ENCODE assay signal across 9 mouse cellular contexts in genomic region chr15:101772080-101772710, GRCm38 (mm10). TPM values are rescaled to one million over a fixed set of nuclear protein-coding genes. Genes with fewer than 3 reads are reported as not detected.
A peak's percentile ranks its signal among the peaks of the same experiment; 100 is the strongest.
DNase-seq lines count a peak whose midpoint lies in the region; ATAC-seq and TF ChIP-seq lines count a peak whose summit lies in the region.
"Had no signal": no experiment of that assay in that cellular context is flagged by ENCODE, and none has a peak within 500 bp of the region (broad histone marks: within the 10 kb centered on the region; RNA-seq: fewer than 3 reads in every experiment).

No protein-coding gene starts in this region.

- WGBS in forebrain, postnatal 0 days: 76% methylated on average over 5 of the region's 5 CpGs

- TF ChIP-seq CTCF in forebrain, postnatal 0 days (IDR thresholded peaks at IDR 0.05; ENCODE audit: low read depth): peak; percentile 53

- ATAC-seq in forebrain, postnatal 0 days: peak; percentile 40; the same call in 1 of the 2 replicates
- no peak for ATAC-seq in cerebellum, adult (ENCODE audit: insufficient number of reproducible peaks, low FRiP score, low TSS enrichment)

- no peak overlapping the region for H3K4me2 ChIP-seq in forebrain, postnatal 0 days (ENCODE audit: low read depth)
- H3K4me2 ChIP-seq: limb, embryonic 13.5 days had no signal

- no peak overlapping the region for H3K9ac ChIP-seq in forebrain, postnatal 0 days
- H3K9ac ChIP-seq: limb, embryonic 13.5 days had no signal

- H3K27ac ChIP-seq in forebrain, postnatal 0 days (ENCODE audit: low read depth, low read length): no peak overlapping the region
- H3K27ac ChIP-seq: limb, embryonic 13.5 days had no signal

- no peaks in the 10 kb centered on the region for H3K9me3 ChIP-seq in forebrain, postnatal 0 days (ENCODE audit: low read length)
- H3K9me3 ChIP-seq: limb, embryonic 13.5 days had no signal

- DNase-seq in heart, postnatal 10 days: peak; percentile 5 to 31
- no peak for DNase-seq in heart, adult 8-10 months (ENCODE audit: low spot score)
- DNase-seq in urinary bladder, postnatal 36 days (ENCODE audit: low spot score in 2 of 2): peak; percentile 28 to 37
- no peak for DNase-seq in urinary bladder, postnatal 4 days (ENCODE audit: low spot score in 2 of 2)
- peak; percentile 31 for DNase-seq in forebrain, postnatal 0 days
- DNase-seq in lung, postnatal 36 days: peak; percentile 17
- no peak for DNase-seq in spleen, adult 18-20 months

- intact Hi-C loops in heart, postnatal 10 days (cut with DNase I): loop anchor here (1.0 to 5.0 kb wide), 5 partner anchors 201 to 433 kb away; no protein-coding TSS in a partner anchor

- H3K4me3 ChIP-seq in forebrain, postnatal 0 days (ENCODE audit: low read depth, low read length): no peak overlapping the region
- H3K4me3 ChIP-seq: limb, embryonic 13.5 days had no signal

- no peaks in the 10 kb centered on the region for H3K27me3 ChIP-seq in forebrain, postnatal 0 days (ENCODE audit: insufficient read depth, low read length)

- H3K36me3 ChIP-seq in forebrain, postnatal 0 days (ENCODE audit: insufficient read depth): no peaks in the 10 kb centered on the region
- H3K36me3 ChIP-seq: limb, embryonic 13.5 days had no signal

- no peaks in the 10 kb centered on the region for H3K4me1 ChIP-seq in forebrain, postnatal 0 days (ENCODE audit: insufficient read depth)
- H3K4me1 ChIP-seq: limb, embryonic 13.5 days had no signal

RNA-seq across cellular contexts. Expression of gene Krt72, which starts 14.1 kb away (rescaled TPM):
- not detected for total RNA-seq in heart, postnatal 10 days (2021)
- total RNA-seq in heart, adult 8-10 months (2022): not detected
- not detected in 2 replicates for total RNA-seq in forebrain, postnatal 0 days (2014; rRNA removed)
- not detected in 2 replicates for polyA plus RNA-seq in forebrain, postnatal 0 days (2015; fragmentation: Nextera tagmentation; extraction: Ambion mirVana)

RNA-seq across cellular contexts. Expression of gene Krt71, which starts 29.3 kb away (rescaled TPM):
- not detected for total RNA-seq in heart, postnatal 10 days (2021)
- not detected for total RNA-seq in heart, adult 8-10 months (2022)
- 0.08 and 0.43 TPM in 2 replicates for total RNA-seq in forebrain, postnatal 0 days (2014; rRNA removed)
- polyA plus RNA-seq in forebrain, postnatal 0 days (2015; fragmentation: Nextera tagmentation; extraction: Ambion mirVana): not detected in 2 replicates
- polyA plus RNA-seq: limb, embryonic 13.5 days had no signal

RNA-seq across cellular contexts. Expression of gene Krt73, which starts 30.0 kb away (rescaled TPM):
- total RNA-seq in heart, postnatal 10 days (2021): not detected
- total RNA-seq in heart, adult 8-10 months (2022): not detected
- 0.24 and 0.38 TPM in 2 replicates for total RNA-seq in forebrain, postnatal 0 days (2014; rRNA removed)
- polyA plus RNA-seq in forebrain, postnatal 0 days (2015; fragmentation: Nextera tagmentation; extraction: Ambion mirVana): 0.54 and 0.69 TPM in 2 replicates
- polyA plus RNA-seq: limb, embryonic 13.5 days had no signal

RNA-seq across cellular contexts. Expression of gene Krt2, which starts 45.8 kb away (rescaled TPM):
- not detected for total RNA-seq in heart, postnatal 10 days (2021)
- total RNA-seq in heart, adult 8-10 months (2022): not detected
- total RNA-seq in forebrain, postnatal 0 days (2014; rRNA removed): 0.15 and 0.29 TPM in 2 replicates
- polyA plus RNA-seq in forebrain, postnatal 0 days (2015; fragmentation: Nextera tagmentation; extraction: Ambion mirVana): 0.05 and 0.11 TPM in 2 replicates

RNA-seq across cellular contexts. Expression of gene Krt5, which starts 59.5 kb away (rescaled TPM):
- total RNA-seq in heart, postnatal 10 days (2021): not detected
- total RNA-seq in heart, adult 8-10 months (2022): under 1 TPM in 1 of 4 experiments, not detected in 3; 0.40 TPM
- total RNA-seq in forebrain, postnatal 0 days (2014; rRNA removed): not detected in 2 replicates
- not detected in 2 replicates for polyA plus RNA-seq in forebrain, postnatal 0 days (2015; fragmentation: Nextera tagmentation; extraction: Ambion mirVana)

Comparison
In these comparisons a context has a peak if more than half of its experiments do, and no peak if none do; other contexts are left out.
1. DNase-seq: peak in heart, postnatal 10 days (2 of 2), urinary bladder, postnatal 36 days (2 of 2), forebrain, postnatal 0 days (single experiment) and lung, postnatal 36 days (single experiment); none in heart, adult 8-10 months (single experiment), urinary bladder, postnatal 4 days (0 of 2) and spleen, adult 18-20 months (0 of 2).